Mouse (Mus musculus) heart, postnatal 36 days (tissue): ENCODE results near the gene Gpr161. TPM values are rescaled to one million over a fixed set of nuclear protein-coding genes. Genes with fewer than 3 reads are reported as not detected.
A peak's percentile ranks its signal among the peaks of the same experiment; 100 is the strongest.

Experiments used
- DNase-seq, 2 experiments: peaks; one replicate each; pipeline ENCODE4 v3.0.0; 2021 to 2022
- intact Hi-C: fragments of 180-260 bp; cut with DNase I; formaldehyde crosslinking; loops from one replicate; pipeline ENCODE4 v1.15.1; 2025
- total RNA-seq, 2 experiments: library from RNA; stranded (reverse); gene quantifications; 2 replicates each; pipeline ENCODE4 v1.2.3; 2021

Gene Gpr161
- 1 to 10 TPM; 1.3 to 1.8 TPM for total RNA-seq

DNA sequence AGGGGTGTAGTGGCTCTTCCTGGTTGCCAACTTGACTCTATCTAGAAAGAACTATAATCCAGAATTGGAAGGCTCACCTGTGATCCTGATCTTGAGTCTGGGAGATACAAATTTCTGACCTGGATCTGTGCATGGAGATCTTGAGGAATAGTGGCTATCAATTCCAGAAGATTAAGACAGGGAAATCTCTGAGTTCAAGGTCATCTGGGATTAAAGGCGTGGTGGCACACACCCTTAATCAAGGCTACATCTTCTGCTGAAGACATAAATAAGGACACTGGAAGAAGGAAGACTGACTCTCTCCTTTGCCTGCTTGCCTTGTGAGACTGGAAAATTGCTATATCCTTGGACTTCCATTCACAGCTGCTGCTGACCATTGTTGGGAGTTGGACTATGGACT is at the start of gene Gpr161:
Gene Gpr161 (plus strand): TSS at position 301 of the 400 bp plus-strand sequence.
- DNase-seq = no peak

GRCm38 (mm10) chr1:165246587-165246986 is 49.0 kb upstream of the Gpr161 start:
- no peak for DNase-seq
- intact Hi-C loops = no loop called here

More for the DNA sequence above, at the start of gene Gpr161:
- intact Hi-C loops = no loop called here

DNA sequence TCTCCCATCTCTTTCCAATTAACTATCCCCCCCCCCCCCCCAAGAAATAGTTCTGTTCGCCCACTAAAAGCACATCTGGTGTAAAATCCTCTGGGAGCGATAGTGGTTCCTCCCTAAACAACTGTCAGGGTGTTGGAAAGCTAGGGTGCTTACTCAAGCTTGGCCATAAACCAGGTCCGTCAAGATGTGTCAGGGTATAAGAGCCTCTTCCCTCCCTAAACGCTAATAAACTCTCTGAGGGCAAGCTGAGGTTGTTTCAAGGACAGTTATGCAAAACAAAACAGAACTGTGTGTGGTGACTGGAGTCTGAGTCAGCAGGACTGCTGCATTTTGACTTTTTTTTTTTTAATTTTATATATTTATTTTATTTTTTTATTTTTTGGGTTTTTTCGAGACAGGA is 48.5 kb upstream of the Gpr161 start:
- no peak for DNase-seq
- intact Hi-C loops = no loop called here

DNA sequence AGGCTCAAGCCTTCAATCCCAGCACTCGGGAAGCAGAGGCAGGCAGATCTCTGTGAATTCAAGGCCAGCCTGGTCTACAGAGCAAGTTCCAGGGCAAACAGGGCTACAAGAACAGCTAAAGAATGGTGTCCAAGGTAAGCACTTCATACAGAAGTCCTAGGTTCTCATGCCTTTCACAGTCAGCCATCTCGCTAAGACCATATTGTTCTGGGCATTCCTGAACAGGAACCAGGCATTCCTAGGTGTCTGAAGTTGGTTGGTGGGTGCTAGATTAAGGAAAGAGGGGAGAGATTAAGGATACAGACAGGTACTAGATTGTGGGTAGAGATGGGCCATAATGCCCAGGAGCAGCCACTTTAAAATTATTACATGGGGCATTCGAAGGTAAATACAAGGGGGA is 47.8 kb upstream of the Gpr161 start:
- DNase-seq = no peak
- intact Hi-C loops = no loop called here

- no peak for DNase-seq
- intact Hi-C loops = no loop called here
Measured at GRCm38 (mm10) chr1:165248842-165249241, 46.7 kb upstream of the Gpr161 start.

- no peak for DNase-seq
- intact Hi-C loops = no loop called here
Measured at GRCm38 (mm10) chr1:165250546-165250945, 45.0 kb upstream of the Gpr161 start.

DNA sequence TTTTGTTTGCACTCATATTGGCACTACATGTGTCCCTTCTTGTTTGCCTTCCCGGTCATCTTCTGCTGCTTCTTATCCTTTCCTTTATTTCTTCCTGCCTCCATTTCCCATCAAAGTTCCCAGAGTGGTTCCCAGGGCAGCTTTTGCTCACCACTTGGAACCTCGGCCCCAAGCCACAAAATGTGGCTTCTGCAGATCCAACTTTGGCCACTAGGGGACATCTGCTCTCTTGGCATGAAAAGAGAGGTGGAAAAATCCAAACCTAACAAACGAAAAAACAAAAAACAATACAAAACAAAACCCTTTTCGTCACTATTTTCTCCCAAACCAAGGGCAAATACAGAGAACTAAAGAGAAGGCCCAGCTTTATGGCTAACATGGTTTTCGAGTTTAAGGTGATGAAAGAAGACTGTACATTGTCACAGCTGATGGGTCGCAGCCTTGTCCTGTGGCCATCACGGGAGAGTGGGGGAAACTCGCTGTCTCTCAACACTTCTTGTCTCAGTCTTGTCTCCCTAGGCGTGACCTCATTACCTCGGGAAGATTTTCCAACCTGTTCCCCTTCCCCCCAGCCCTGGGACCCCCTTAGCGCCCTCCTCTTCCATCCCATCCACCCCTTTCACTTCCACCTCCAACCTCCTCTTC is 43.4 kb upstream of the Gpr161 start:
- intact Hi-C loops = loop anchor here (1.0 to 2.0 kb wide), 2 partner anchors 68 to 251 kb away; no protein-coding TSS in a partner anchor
- peak; percentile 69 to 78 for DNase-seq

- DNase-seq = no peak
- intact Hi-C loops = no loop called here
Measured at GRCm38 (mm10) chr1:165274946-165275345, 20.6 kb upstream of the Gpr161 start.

- intact Hi-C loops = loop anchor here (2.0 kb wide), 1 partner anchor 40 kb away; no protein-coding TSS in a partner anchor
- DNase-seq = no peak
Measured at GRCm38 (mm10) chr1:165280741-165281140, 14.8 kb upstream of the Gpr161 start.

- intact Hi-C loops = loop anchor here (2.0 kb wide), 1 partner anchor 39 kb away; no protein-coding TSS in a partner anchor
- DNase-seq = peak; percentile 68 to 77
Measured at GRCm38 (mm10) chr1:165281351-165282221, 14.0 kb upstream of the Gpr161 start.

DNA sequence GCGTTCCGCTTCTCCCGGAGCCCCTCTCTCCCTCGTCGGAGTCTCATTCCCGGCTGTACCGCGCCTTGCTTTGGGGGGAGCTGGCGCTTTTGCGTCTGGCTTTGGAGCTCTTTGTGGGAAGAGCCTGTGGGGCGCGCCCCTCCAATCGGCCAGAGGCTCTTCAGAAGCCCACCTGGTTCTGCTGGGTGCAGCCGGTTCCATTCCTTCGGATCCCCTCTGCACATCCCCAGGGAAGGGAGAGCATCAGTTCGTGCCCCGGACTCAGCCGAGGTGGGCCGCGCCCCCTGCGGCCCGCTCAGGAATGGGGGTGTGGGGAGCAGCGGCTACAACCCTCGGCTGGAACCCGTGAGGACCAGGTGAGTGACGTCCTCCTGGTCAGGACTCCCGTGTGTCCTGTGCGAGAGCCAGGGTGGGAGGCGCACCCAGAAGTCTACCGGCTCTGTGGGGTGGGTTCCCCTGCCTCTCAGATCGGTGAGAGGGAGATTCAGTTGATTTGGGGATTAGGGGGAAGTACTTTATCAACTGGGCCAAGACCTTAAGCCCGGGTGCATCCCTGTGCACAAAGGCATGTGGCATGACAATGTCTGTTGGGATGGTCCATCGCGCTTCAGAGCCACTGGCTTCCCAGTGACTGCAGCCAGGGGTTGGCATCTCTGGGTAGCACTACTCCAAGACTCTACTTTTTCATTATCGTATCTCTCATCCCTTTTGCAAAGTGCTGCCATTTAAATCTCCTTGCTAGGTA is 13.2 kb upstream of the Gpr161 start:
- DNase-seq = no peak

DNA sequence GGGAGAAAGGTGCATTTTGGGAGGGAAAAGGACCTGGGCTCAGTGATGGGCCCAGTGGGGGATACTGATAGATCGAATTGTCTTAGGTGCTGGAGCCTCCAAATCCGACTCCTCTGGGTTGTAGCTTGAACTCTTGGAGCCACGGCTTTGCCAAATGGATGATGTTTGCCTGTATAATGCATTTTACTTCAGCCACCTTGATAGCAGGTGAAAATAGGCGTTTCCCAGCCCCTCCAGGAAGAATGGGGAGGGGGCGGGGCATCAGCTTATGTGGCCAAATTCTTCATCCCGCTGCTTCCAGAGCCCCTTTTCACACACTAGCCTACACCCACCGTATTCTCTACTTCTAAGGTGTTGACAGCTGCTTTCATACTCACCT is 12.6 kb upstream of the Gpr161 start:
- intact Hi-C loops = no loop called here
- no peak for DNase-seq

More for the DNA sequence above, 13.2 kb upstream of the Gpr161 start:
- intact Hi-C loops = no loop called here

GRCm38 (mm10) chr1:165284096-165284495 is 11.5 kb upstream of the Gpr161 start:
- no peak for DNase-seq
- intact Hi-C loops = no loop called here

DNA sequence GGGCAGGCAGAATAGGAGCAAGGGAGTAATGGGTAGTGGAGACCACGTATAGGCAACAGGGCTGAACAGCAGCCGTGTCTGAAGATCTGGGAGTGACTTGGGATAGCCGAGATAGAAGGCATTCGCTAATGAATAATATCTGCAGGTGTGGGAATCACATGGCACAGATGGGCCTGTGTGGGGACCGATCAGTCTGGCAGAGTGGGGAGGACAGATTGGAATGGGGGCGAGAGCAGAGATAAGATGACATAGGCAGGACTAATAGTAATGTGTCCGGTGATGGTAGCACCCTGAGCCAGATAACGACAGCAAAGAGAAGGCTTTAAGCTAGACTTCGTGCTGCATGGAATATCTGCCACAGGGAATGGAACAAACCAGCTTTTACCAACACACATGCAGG is 7.4 kb upstream of the Gpr161 start:
- intact Hi-C loops = no loop called here
- DNase-seq = no peak

GRCm38 (mm10) chr1:165289831-165290230 is 5.8 kb upstream of the Gpr161 start:
- no peak for DNase-seq
- intact Hi-C loops = no loop called here

GRCm38 (mm10) chr1:165291606-165292005 is 4.0 kb upstream of the Gpr161 start:
- intact Hi-C loops = no loop called here
- DNase-seq = no peak

DNA sequence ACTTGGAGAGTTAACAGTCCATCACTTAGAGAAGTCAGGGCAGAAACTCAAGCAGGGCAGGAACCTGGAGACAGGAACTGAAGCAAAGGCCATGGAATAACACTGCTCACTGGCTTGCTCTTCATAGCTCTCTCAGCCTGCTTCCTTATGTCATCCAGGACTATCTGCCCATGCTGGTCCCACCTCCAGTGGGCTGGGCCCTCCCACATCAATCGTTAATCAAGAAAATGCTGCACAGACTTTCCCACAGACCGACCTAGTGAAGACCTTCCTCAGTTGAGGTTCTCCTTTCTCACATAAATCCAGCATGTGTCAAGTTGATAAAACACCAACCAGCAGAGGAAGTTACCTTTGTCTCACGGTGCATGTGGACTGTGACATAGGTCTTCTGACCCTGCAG is 5.5 kb downstream of the Gpr161 start:
- intact Hi-C loops = no loop called here
- DNase-seq = no peak

- no peak for DNase-seq
- intact Hi-C loops = no loop called here
Measured at GRCm38 (mm10) chr1:165301567-165301966, 6.0 kb downstream of the Gpr161 start.

- peak in 1 of 2 experiments; percentile 36 for DNase-seq
- intact Hi-C loops = no loop called here
Measured at GRCm38 (mm10) chr1:165302455-165303208, 7.0 kb downstream of the Gpr161 start.

- DNase-seq = no peak
- intact Hi-C loops = no loop called here
Measured at GRCm38 (mm10) chr1:165303209-165303608, 7.6 kb downstream of the Gpr161 start.
